Mouse (Mus musculus) T-helper 1 cell (primary cell): Measurements from ENCODE around the gene Olfr136.

ENCODE experiments used
- in situ Hi-C: fragments of 300-600 bp; cut with MboI, MseI; formaldehyde crosslinking; loops from one replicate; pipeline ENCODE4 v1.15.1; 2025; ENCODE audit warnings: high pct_unique_total_duplicates

Gene Olfr136

GRCm38 (mm10) chr17:38329531-38329930, at the start of gene Olfr136:
Gene Olfr136, plus strand, starts transcription at chr17:38329831.
- in situ Hi-C loops: no loop called here

DNA sequence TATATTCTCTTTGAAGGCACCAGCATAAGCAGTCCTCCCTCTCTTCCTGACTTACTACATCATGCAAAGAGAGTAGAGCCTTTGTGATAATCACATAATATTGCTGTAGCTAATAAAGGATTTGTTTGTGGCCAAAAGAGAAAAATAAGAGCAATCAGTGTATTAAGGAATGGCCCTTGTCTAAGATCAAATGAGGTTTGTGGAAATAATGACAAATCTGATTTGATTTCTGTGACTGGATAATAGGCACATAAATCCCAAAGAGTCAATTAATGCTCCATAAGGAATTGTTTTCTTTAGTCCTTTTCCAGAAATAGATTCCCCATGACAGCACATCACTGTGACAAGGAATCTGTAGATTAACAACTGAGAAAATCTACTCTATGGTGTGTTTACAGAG, 22.2 kb upstream of the Olfr136 start, which contains the start of gene Olfr137:
TSS of gene Olfr137 (minus strand) at position 101 of the 400 bp plus-strand sequence.
- in situ Hi-C loops: loop anchor here (10.0 kb wide), 1 partner anchor 1643 kb away; no protein-coding TSS in a partner anchor
